Mouse (Mus musculus): ENCODE results near the gene Enpp7. TPM values are rescaled to one million over a fixed set of nuclear protein-coding genes. Genes with fewer than 3 reads are reported as not detected.

Enpp7 gene
- total and polyA plus RNA-seq, 2 experiments from 2014 or later: not detected

DNA sequence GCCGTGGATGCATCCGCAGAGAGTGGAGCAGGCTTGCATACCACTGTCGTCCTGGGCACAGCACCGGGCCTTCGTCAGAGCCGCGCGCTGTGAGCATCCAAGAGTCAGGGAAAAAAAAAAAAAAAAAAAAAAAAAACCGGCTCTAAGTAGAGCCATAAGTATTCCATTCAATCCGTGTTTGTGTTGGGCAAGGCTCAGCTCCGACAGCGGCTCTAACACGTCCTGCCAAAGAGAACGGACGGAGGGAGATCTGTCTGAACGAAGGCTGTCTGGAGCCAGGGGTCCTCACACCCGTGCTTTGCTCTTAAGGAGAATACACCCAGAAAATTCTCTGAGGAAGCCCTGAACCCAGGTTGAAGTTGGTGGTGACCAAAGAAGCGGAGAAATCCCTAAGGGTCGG, 46.6 kb downstream of the Enpp7 start:
- DNase-seq: no peak
- H3K9ac ChIP-seq: no peak overlapping the region
- ATAC-seq: no peak

DNA sequence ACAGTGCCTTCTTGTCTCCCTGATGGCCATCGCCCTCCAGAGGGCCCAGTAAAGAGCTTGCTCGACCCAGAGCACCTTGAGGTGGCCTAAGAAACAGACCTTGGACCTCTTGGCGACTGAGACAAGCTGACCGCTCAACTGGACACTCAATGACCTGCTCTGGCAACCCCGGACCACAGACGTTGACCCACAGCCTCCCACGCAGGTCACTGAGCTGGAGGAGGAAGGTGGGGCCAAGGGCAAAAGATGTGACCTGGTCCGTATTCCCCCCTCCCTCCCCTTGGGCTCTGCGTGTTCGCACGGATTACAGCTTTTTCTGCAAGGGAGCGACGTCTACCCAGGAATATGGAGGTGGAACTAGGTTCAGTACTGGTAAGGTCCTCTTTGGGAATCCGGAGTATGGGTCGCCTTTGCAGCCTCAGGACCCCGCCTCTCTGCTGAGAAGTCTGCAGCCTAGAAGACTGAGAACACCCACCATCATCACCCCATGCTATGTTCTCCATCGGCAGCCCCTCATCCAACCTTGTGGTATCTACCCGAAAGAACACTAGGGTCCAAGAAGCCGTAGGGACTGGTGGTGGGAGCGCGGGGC, 47.2 kb downstream of the Enpp7 start:
- TF ChIP-seq CTCF (IDR thresholded peaks at IDR 0.05; ENCODE audit: low read depth): no peak
- H3K9ac ChIP-seq: no peak overlapping the region
- WGBS: 7% methylated on average over 21 of the region's 21 CpGs
- peaks cover 39% of the 10 kb centered on the region for H3K27me3 ChIP-seq (ENCODE audit: insufficient read depth, low read length)
- peaks cover 12% of the 10 kb centered on the region for H3K36me3 ChIP-seq (ENCODE audit: insufficient read depth)
- ATAC-seq (no peak), DNase-seq (no peak)
- H3K9me3 ChIP-seq (ENCODE audit: low read length): no peaks in the 10 kb centered on the region
- peaks cover 15% of the 10 kb centered on the region; the same call in 1 of the 2 replicates for H3K4me1 ChIP-seq (ENCODE audit: insufficient read depth)
- H3K4me3 ChIP-seq (ENCODE audit: low read depth, low read length): peak overlapping the region; percentile 7; the same call in 1 of the 2 replicates
- H3K27ac ChIP-seq (ENCODE audit: low read depth, low read length): no peak overlapping the region
- H3K4me2 ChIP-seq (ENCODE audit: low read depth): peak overlapping the region; percentile 37

More for the DNA sequence above, 46.6 kb downstream of the Enpp7 start:
- Histone ChIP-seq H3K9me3 (ENCODE audit: low read length) (no peaks in the 10 kb centered on the region), H3K27me3 (ENCODE audit: insufficient read depth, low read length) (peaks cover 39% of the 10 kb centered on the region), H3K36me3 (ENCODE audit: insufficient read depth) (peaks cover 18% of the 10 kb centered on the region), H3K4me1 (ENCODE audit: insufficient read depth) (peaks cover 15% of the 10 kb centered on the region; the same call in 1 of the 2 replicates), H3K27ac (ENCODE audit: low read depth, low read length) (no peak overlapping the region), H3K4me3 (ENCODE audit: low read depth, low read length) (0 out of 2 replicates have a peak overlapping the region, but pooled peaks have one; percentile 9), H3K4me2 (ENCODE audit: low read depth) (peak overlapping the region; percentile 29)
- 16% methylated on average over 19 of the region's 19 CpGs for WGBS
- no peak for TF ChIP-seq CTCF (IDR thresholded peaks at IDR 0.05; ENCODE audit: low read depth)

DNA sequence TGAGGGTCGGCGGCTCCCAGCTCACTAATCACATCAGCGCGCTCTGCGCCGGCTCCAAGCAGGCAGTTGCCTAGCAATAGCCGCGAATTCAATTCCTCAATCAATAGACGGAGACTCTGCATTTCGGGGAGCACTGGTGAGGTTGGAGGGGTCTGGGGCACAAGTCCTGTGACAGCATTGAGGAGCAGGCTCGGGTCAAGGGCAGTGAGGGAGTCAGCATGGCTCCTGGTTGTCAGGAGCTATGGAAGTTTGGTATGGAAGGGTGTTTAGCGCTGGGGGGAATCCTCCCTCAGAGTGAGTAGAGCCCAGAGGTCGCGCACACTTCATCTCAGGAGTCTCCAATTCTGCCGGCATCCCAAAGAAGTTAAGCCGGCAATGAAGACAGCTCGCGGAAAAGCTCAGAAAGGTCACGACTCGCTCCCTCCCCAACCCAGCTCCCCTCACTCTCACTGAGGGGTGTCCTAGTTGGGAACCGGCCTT, 47.7 kb downstream of the Enpp7 start:
- Histone ChIP-seq H3K27ac (ENCODE audit: low read depth, low read length) (no peak overlapping the region), H3K9ac (no peak overlapping the region), H3K4me3 (ENCODE audit: low read depth, low read length) (peak overlapping the region; percentile 7; the same call in 1 of the 2 replicates), H3K27me3 (ENCODE audit: insufficient read depth, low read length) (peaks cover 39% of the 10 kb centered on the region), H3K4me2 (ENCODE audit: low read depth) (peak overlapping the region; percentile 37), H3K36me3 (ENCODE audit: insufficient read depth) (peaks cover 7% of the 10 kb centered on the region), H3K4me1 (ENCODE audit: insufficient read depth) (peaks cover 15% of the 10 kb centered on the region; the same call in 1 of the 2 replicates), H3K9me3 (ENCODE audit: low read length) (no peaks in the 10 kb centered on the region)
- TF ChIP-seq CTCF (IDR thresholded peaks at IDR 0.05; ENCODE audit: low read depth): no peak
- no peak for DNase-seq
- 19% methylated on average over 21 of the region's 21 CpGs for WGBS
- no peak for ATAC-seq

DNA sequence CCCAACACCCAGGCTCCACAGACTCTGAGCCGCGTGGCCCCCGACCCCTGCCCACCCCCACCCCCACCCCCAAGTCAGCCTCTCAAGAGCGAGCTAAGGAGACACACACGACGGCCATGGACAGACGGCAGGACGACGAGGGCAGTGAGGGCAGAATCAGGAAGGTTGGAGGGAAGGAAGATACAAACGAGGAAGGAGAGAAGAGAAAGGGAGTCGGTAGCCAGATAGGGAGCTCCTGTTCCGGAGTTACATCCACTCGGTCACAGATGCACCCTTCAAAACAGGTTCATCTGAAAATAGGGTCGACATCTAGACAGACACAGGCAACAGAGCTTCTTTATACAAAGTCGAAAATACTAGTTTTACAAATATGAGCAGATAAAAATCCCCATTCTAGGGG, 48.5 kb downstream of the Enpp7 start:
- ATAC-seq: no peak
- WGBS: 25% methylated on average over 15 of the region's 15 CpGs
- H3K4me1 ChIP-seq (ENCODE audit: insufficient read depth): peaks cover 17% of the 10 kb centered on the region
- DNase-seq: no peak
- H3K36me3 ChIP-seq (ENCODE audit: insufficient read depth): peaks cover 7% of the 10 kb centered on the region; the same call in 1 of the 2 replicates
- no peak overlapping the region for H3K9ac ChIP-seq
- 0 out of 2 replicates have a peak overlapping the region, but pooled peaks have one; percentile 35 for H3K4me3 ChIP-seq (ENCODE audit: low read depth, low read length)
- H3K27me3 ChIP-seq (ENCODE audit: insufficient read depth, low read length): peaks cover 40% of the 10 kb centered on the region
- H3K9me3 ChIP-seq (ENCODE audit: low read length): no peaks in the 10 kb centered on the region
- no peak for TF ChIP-seq CTCF (IDR thresholded peaks at IDR 0.05; ENCODE audit: low read depth)
- peak overlapping the region; percentile 56; the same call in 1 of the 2 replicates for H3K4me2 ChIP-seq (ENCODE audit: low read depth)
- H3K27ac ChIP-seq (ENCODE audit: low read depth, low read length): no peak overlapping the region

DNA sequence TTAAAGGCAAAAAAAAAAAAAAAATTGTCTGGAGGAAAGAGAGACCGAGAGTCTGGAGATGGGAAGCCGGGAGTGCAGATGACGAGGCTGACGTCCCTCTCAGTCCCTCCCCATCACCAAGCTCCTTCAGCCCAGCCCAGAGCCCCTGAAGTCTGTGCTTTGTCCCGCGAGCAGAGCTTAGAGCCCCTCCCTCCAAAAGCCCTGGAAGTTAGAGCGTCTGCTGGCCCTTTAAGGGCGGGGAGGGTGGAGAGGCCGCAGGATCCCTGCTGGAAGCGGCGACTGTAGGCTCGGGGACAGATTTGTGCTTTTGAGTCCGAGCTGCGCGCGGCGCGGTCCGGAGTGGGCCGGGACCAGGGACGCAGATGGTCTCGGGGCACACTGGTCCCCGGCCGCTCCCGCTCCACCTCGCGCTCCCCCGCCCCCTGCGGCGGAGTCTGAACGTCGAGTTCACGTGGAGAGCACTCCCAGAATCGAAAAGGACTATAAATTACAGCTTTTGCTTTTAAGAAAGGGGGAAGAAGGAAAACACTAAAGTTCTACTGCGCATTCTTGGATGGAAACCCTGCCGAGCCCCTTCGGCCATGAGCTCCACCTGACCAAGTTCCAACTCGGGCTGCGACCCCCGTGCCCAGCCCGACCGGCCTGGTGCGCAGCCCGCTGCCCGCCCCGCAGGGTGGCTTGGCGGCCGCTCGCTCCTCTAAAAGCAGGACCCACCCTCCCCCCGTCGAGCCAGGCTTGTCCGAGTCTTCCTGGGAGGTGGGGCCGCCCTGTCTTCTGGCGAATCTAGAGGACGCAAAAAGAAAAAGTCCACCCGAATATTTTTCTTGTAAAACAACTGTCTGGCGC, 49.2 kb downstream of the Enpp7 start:
- DNase-seq (no peak), ATAC-seq (no peak)
- no peak for TF ChIP-seq CTCF (IDR thresholded peaks at IDR 0.05; ENCODE audit: low read depth)
- Histone ChIP-seq H3K4me2 (ENCODE audit: low read depth) (peak overlapping the region; percentile 56), H3K4me3 (ENCODE audit: low read depth, low read length) (peak overlapping the region; percentile 35), H3K9ac (peak overlapping the region; percentile 14; the same call in 1 of the 2 replicates), H3K36me3 (ENCODE audit: insufficient read depth) (peaks cover 7% of the 10 kb centered on the region; the same call in 1 of the 2 replicates), H3K9me3 (ENCODE audit: low read length) (no peaks in the 10 kb centered on the region), H3K27ac (ENCODE audit: low read depth, low read length) (no peak overlapping the region), H3K27me3 (ENCODE audit: insufficient read depth, low read length) (peaks cover 47% of the 10 kb centered on the region), H3K4me1 (ENCODE audit: insufficient read depth) (peaks cover 21% of the 10 kb centered on the region)
- 12% methylated on average over 57 of the region's 57 CpGs for WGBS

DNA sequence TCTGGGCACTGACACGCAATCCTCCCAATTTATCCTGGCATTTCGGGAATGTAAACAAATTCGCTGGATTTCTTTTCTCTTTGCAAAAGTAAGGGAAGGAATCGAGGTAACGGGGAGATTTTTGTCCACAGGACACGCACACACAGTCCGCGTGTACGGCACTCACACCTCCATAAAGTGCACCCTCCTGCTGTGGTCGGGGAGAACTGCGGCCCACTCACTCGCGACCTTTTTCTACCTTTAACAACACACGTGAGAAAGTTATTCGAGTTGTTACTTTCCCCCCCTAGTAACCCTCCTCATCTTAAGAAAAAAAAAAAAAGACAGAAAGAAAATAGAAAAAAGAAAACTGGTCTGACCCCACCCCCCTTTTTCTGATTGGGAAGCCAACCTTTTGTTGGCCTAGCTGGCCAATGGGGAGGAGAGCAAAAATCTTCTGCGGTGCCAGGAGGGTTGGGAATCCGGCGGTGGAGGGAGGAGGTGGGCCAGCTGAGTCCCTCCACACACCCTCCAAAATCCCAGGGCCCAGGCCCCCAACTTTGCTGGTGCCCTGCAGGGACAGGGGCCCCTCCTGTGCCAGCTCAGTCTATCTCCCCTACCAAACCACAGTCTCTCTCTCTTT, 49.9 kb downstream of the Enpp7 start:
- WGBS: 21% methylated on average over 18 of the region's 18 CpGs
- Histone ChIP-seq H3K36me3 (ENCODE audit: insufficient read depth) (peaks cover 7% of the 10 kb centered on the region; the same call in 1 of the 2 replicates), H3K4me1 (ENCODE audit: insufficient read depth) (peaks cover 21% of the 10 kb centered on the region), H3K9me3 (ENCODE audit: low read length) (no peaks in the 10 kb centered on the region), H3K9ac (peak overlapping the region; percentile 14; the same call in 1 of the 2 replicates), H3K4me2 (ENCODE audit: low read depth) (peak overlapping the region; percentile 56), H3K27me3 (ENCODE audit: insufficient read depth, low read length) (peaks cover 54% of the 10 kb centered on the region), H3K27ac (ENCODE audit: low read depth, low read length) (no peak overlapping the region), H3K4me3 (ENCODE audit: low read depth, low read length) (peak overlapping the region; percentile 35)
- no peak for ATAC-seq
- no peak for DNase-seq
- no peak for TF ChIP-seq CTCF (IDR thresholded peaks at IDR 0.05; ENCODE audit: low read depth)
